Mouse (Mus musculus): ENCODE measurements at regions not wholly inside any gene's neighbourhood (a gene's known extent, or its start where the extent isn't known, plus 50 kb on each side); places are given as distances from the start of the nearest gene placed in this dataset.

DNA sequence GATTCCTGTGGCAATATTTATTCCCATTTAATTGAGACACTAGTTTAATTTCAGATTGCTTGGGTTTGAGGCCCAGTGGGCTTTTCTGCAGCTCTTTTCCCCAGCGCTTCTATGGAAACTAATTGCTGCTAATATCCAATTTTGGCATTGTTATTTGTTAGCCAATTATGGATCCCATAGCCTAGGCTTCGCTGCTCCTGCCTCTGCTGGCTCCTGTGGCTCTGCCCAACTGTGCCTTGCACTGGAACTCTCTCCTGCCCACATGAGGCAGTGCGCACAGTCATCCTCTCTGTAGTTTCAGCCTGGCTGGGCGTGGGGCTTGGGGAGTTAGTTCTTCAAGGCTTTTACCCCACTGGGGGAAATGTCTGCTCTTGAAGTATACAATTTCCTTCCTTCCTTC, 491.8 kb downstream of the Prss52 start:
- TF ChIP-seq CTCF (IDR thresholded peaks at IDR 0.05; ENCODE audit: borderline replicate concordance, insufficient read depth, low read length) (no peak), POLR2A (IDR thresholded peaks at IDR 0.05; ENCODE audit: low read depth, low read length) (no peak)

Data from embryonic fibroblast, embryonic 13.5 days (primary cell).